Mouse (Mus musculus) spleen, adult 2 months (tissue): ENCODE measurements around the gene Edem1.

Source experiments
- CTCF ChIP-seq: fragments of 200-500 bp; IDR thresholded peaks from 2 replicates; pipeline ENCODE4 v1.5.1; 2011; ENCODE audit warnings: mild to moderate bottlenecking, inconsistent platforms; ENCODE audit not compliant: insufficient read depth, insufficient read length, insufficient replicate concordance; ENCODE audit errors: extremely low read depth
- POLR2A ChIP-seq: fragments of 200-500 bp; IDR thresholded peaks from 2 replicates; pipeline ENCODE4 v1.6.1; 2011; ENCODE audit warnings: low read depth, low read length, inconsistent platforms

GRCm38 (mm10) chr6:108824816-108825545 lies 3.5 kb upstream of the Edem1 start:
- TF ChIP-seq CTCF (no peak), POLR2A (no peak)
